Mouse (Mus musculus) CH12.LX (cell line): ENCODE measurements around the gene Ercc8. TPM values are rescaled to one million over a fixed set of nuclear protein-coding genes. Genes with fewer than 3 reads are reported as not detected.

Experiments used
- DNase-seq: peaks from one replicate; pipeline ENCODE4 v3.0.0-alpha.2; 2013; ENCODE audit errors: extremely low read depth
- H3K27ac ChIP-seq: 2 replicates; pipeline ENCODE4 v1.5.1; 2012; ENCODE audit warnings: low read depth, mild to moderate bottlenecking, control low read depth, moderate library complexity; ENCODE audit not compliant: insufficient read depth
- H3K27me3 ChIP-seq: replicated peaks from 2 replicates; pipeline ENCODE3; 2012; ENCODE audit warnings: inconsistent platforms
- H3K36me3 ChIP-seq, 2 experiments: replicated peaks in 1 of 2; 2 replicates each; pipeline versions ENCODE3 to v1.6.1; 2012; ENCODE audit warnings: inconsistent platforms in 1 of 2, low read length in 1 of 2, mild to moderate bottlenecking in 1 of 2, mixed read lengths in 1 of 2, moderate library complexity in 1 of 2; ENCODE audit not compliant: control insufficient read depth in 1 of 2, insufficient read depth in 1 of 2
- H3K4me1 ChIP-seq, 2 experiments: 2 replicates each; pipeline ENCODE4 v1.6.1; 2012; ENCODE audit warnings: inconsistent platforms in 1 of 2, moderate library complexity in 1 of 2; ENCODE audit not compliant: insufficient read depth in 2 of 2, control insufficient read depth in 1 of 2
- H3K4me2 ChIP-seq: 2 replicates; pipeline ENCODE4 v1.6.1; 2012; ENCODE audit warnings: low read depth, mild to moderate bottlenecking, control low read depth; ENCODE audit not compliant: poor library complexity, insufficient read depth, severe bottlenecking
- H3K4me3 ChIP-seq, 3 experiments: fragments of 150-350 bp in 1 of 3; sonication (generic) in 1 of 3; replicated peaks in 1 of 3; 2 replicates each; pipeline versions ENCODE3 to v1.5.1; 2011 to 2012; ENCODE audit warnings: low read depth in 2 of 3, low read length in 2 of 3, mild to moderate bottlenecking in 2 of 3, moderate library complexity in 2 of 3, control low read depth in 1 of 3, improper control_type of control experiment in 1 of 3, inconsistent platforms in 1 of 3, mixed read lengths in 1 of 3; ENCODE audit not compliant: poor library complexity in 1 of 3
- H3K79me2 ChIP-seq: replicated peaks from 2 replicates; pipeline ENCODE4 v1.6.1; 2012; ENCODE audit warnings: mild to moderate bottlenecking, moderate library complexity; ENCODE audit not compliant: control insufficient read depth, poor library complexity, insufficient read depth, severe bottlenecking; ENCODE audit errors: extremely low read depth
- H3K9ac ChIP-seq: 2 replicates; pipeline ENCODE4 v1.6.1; 2012; ENCODE audit warnings: low read depth, mild to moderate bottlenecking, control low read depth, moderate library complexity; ENCODE audit not compliant: insufficient read depth
- H3K9me3 ChIP-seq: replicated peaks from 2 replicates; pipeline ENCODE3; 2012; ENCODE audit warnings: low read length, inconsistent platforms, mixed read lengths
- CHD2 ChIP-seq: IDR thresholded peaks from 2 replicates; pipeline ENCODE4 v1.6.1; 2011; ENCODE audit warnings: low read length, improper control_type of control experiment
- ETS1 ChIP-seq: conservative IDR thresholded peaks from 2 replicates; pipeline ENCODE4 v1.6.1; 2012; ENCODE audit warnings: low read depth, mild to moderate bottlenecking, inconsistent platforms, low read length, improper control_type of control experiment, moderate library complexity
- HCFC1 ChIP-seq: IDR thresholded peaks from 2 replicates; pipeline ENCODE4 v1.6.1; 2012; ENCODE audit warnings: low read depth, mild to moderate bottlenecking, inconsistent platforms, low read length, improper control_type of control experiment
- IRF4 ChIP-seq: IDR thresholded peaks from 2 replicates; pipeline ENCODE4 v1.6.1; 2014; ENCODE audit warnings: low read depth, mild to moderate bottlenecking, inconsistent platforms, low read length, improper control_type of control experiment
- JUND ChIP-seq: conservative IDR thresholded peaks from 2 replicates; pipeline ENCODE4 v1.6.1; 2011; ENCODE audit warnings: low read depth, low read length, improper control_type of control experiment
- KAT2A ChIP-seq: IDR thresholded peaks from 2 replicates; pipeline ENCODE4 v1.6.1; 2012; ENCODE audit warnings: low read length, improper control_type of control experiment, inconsistent platforms; ENCODE audit not compliant: insufficient replicate concordance
- MAX ChIP-seq: IDR thresholded peaks from 2 replicates; pipeline ENCODE4 v1.6.1; 2011; ENCODE audit warnings: low read length, improper control_type of control experiment
- MEF2A ChIP-seq: IDR thresholded peaks from 2 replicates; pipeline ENCODE4 v1.6.1; 2014; ENCODE audit warnings: low read depth, mild to moderate bottlenecking, inconsistent platforms, low read length, improper control_type of control experiment, borderline replicate concordance
- MXI1 ChIP-seq: IDR thresholded peaks from 2 replicates; pipeline ENCODE4 v1.6.1; 2011; ENCODE audit warnings: mild to moderate bottlenecking, low read depth, low read length, improper control_type of control experiment
- MYC ChIP-seq: IDR thresholded peaks from 2 replicates; pipeline ENCODE4 v1.6.1; 2011; ENCODE audit warnings: low read depth, mild to moderate bottlenecking, improper control_type of control experiment, low read length
- NELFE ChIP-seq: IDR thresholded peaks from 2 replicates; pipeline ENCODE4 v1.6.1; 2011; ENCODE audit warnings: low read depth, low read length, improper control_type of control experiment
- POLR2A ChIP-seq: IDR thresholded peaks from 2 replicates; pipeline ENCODE4 v1.6.1; 2011; ENCODE audit warnings: low read depth, mild to moderate bottlenecking, improper control_type of control experiment, low read length
- POLR2AphosphoS2 ChIP-seq: IDR thresholded peaks from 2 replicates; pipeline ENCODE4 v1.6.1; 2011; ENCODE audit warnings: low read depth, low read length, improper control_type of control experiment
- RAD21 ChIP-seq: IDR thresholded peaks from 2 replicates; pipeline ENCODE4 v1.6.1; 2011; ENCODE audit warnings: low read depth, mild to moderate bottlenecking, low read length, improper control_type of control experiment, moderate library complexity
- SMC3 ChIP-seq: IDR thresholded peaks from 2 replicates; pipeline ENCODE4 v1.6.1; 2011; ENCODE audit warnings: low read depth, low read length, improper control_type of control experiment
- TBP ChIP-seq: conservative IDR thresholded peaks from 2 replicates; pipeline ENCODE4 v1.6.1; 2011; ENCODE audit warnings: low read depth, low read length, improper control_type of control experiment
- UBTF ChIP-seq: IDR thresholded peaks from 2 replicates; pipeline ENCODE4 v1.6.1; 2012; ENCODE audit warnings: low read depth, mild to moderate bottlenecking, inconsistent platforms, low read length, improper control_type of control experiment, moderate library complexity
- USF1 ChIP-seq: IDR thresholded peaks from 2 replicates; pipeline ENCODE4 v1.6.1; 2014; ENCODE audit warnings: low read depth, mild to moderate bottlenecking, inconsistent platforms, low read length, improper control_type of control experiment
- dilution Hi-C: fragments of 300-500 bp; cut with MboI; formaldehyde crosslinking; loops from 2 replicates; pipeline ENCODE4 v1.14.3; 2020; ENCODE audit warnings: low sequenced_read_pairs; ENCODE audit not compliant: extremely low pct_unique_long_range_greater_than_20kb, extremely low pct_ligation_motif_present
- in situ Hi-C: fragments of 300-500 bp; cut with MboI; formaldehyde crosslinking; loops from 3 replicates; pipeline ENCODE4 v1.14.3; 2019; ENCODE audit warnings: low sequenced_read_pairs, low pct_ligation_motif_present, low pct_unique_long_range_greater_than_20kb, mixed read lengths
- polyA plus RNA-seq: library from polyadenylated mRNA; unstranded; fragments of >175 nt; gene quantifications from 2 replicates; pipeline ENCODE4 v1.2.1, GENCODE M21; 2012; ENCODE audit warnings: low read depth; ENCODE audit not compliant: insufficient read length
- total RNA-seq, 2 experiments: library from RNA; depleted of rRNA; stranded (reverse); fragments of 300-350 nt in 1 of 2; fragments of >200 nt in 1 of 2; gene quantifications; 2 replicates each; pipeline ENCODE4 v1.2.3; 2012 to 2014

The Ercc8 gene
- total and polyA plus RNA-seq, 3 experiments, result 20.0 to 29.4 (median 20.7) TPM

- Histone ChIP-seq H3K36me3 (peaks cover 2 to 32% of the 10 kb centered on the region in 2 experiments), H3K27me3 (no peaks in the 10 kb centered on the region), H3K27ac (no peak overlapping the region), H3K9me3 (peaks cover 4% of the 10 kb centered on the region), H3K79me2 (0 out of 2 replicates have a peak, but pooled peaks cover 2% of the 10 kb centered on the region), H3K4me2 (no peak overlapping the region), H3K4me1 (peaks cover 13 to 24% of the 10 kb centered on the region in 2 experiments), H3K9ac (no peak overlapping the region), H3K4me3 (no peak overlapping the region)
- dilution Hi-C loops (no loop called here), in situ Hi-C loops (loop anchor here (5.0 to 25.0 kb wide), 3 partner anchors 246 to 1026 kb away; no protein-coding TSS in a partner anchor)
- DNase-seq, result no peak
- no peak for TF ChIP-seq SMC3
- no peak for TF ChIP-seq UBTF
- no peak for TF ChIP-seq NELFE
- TF ChIP-seq, all 38 proteins: peak for 0
Observed at GRCm38 (mm10) chr13:108138403-108138977, 20.0 kb upstream of the Ercc8 start.

GRCm38 (mm10) chr13:108144086-108144485, 14.4 kb upstream of the Ercc8 start:
- H3K4me1 ChIP-seq, result peaks cover 6 to 8% of the 10 kb centered on the region in 2 experiments
- H3K4me2 ChIP-seq, result no peak overlapping the region
- H3K9me3 ChIP-seq, result no peaks in the 10 kb centered on the region
- no peak overlapping the region for H3K4me3 ChIP-seq
- in situ Hi-C loops (loop anchor here (25.0 kb wide), 2 partner anchors 682 to 1032 kb away; no protein-coding TSS in a partner anchor), dilution Hi-C loops (no loop called here)
- H3K27me3 ChIP-seq, result no peaks in the 10 kb centered on the region
- peaks cover 0 to 55% of the 10 kb centered on the region in 2 experiments for H3K36me3 ChIP-seq
- DNase-seq, result no peak
- no peak overlapping the region for H3K27ac ChIP-seq
- H3K9ac ChIP-seq, result no peak overlapping the region
- TF ChIP-seq IRF4 (no peak), POLR2AphosphoS2 (no peak), MXI1 (no peak), KAT2A (no peak), POLR2A (no peak), MEF2A (no peak), HCFC1 (no peak), CHD2 (no peak), TBP (no peak), RAD21 (no peak), USF1 (no peak), UBTF (no peak), NELFE (no peak), MYC (no peak), JUND (no peak), MAX (no peak), ETS1 (no peak)
- H3K79me2 ChIP-seq, result peaks cover 3% of the 10 kb centered on the region; the same call in 1 of the 2 replicates
